Mouse (Mus musculus) liver, embryonic 12.5 days (tissue): ENCODE results near the gene 0610009B22Rik. TPM values are rescaled to one million over a fixed set of nuclear protein-coding genes. Genes with fewer than 3 reads are reported as not detected.
"Not testable (repeated sequence)": the region's sequence is repeated elsewhere in the genome, so short reads cannot be mapped to it uniquely, and the experiment has no call there.

Experiments used
- ATAC-seq: fragments of 200-750 bp; cut with Nextera tagmentation; 2 replicates; pipeline ENCODE4 v1.8.0; 2017; ENCODE audit warnings: moderate number of reproducible peaks, mild to moderate bottlenecking, moderate library complexity
- H3K27ac ChIP-seq: fragments of 300-500 bp; sonication (generic); 2 replicates; pipeline ENCODE4 v1.5.1; 2016; ENCODE audit warnings: mild to moderate bottlenecking
- H3K27me3 ChIP-seq: fragments of 300-500 bp; sonication (generic); replicated peaks from 2 replicates; pipeline ENCODE4 v1.6.1; 2016; ENCODE audit warnings: mild to moderate bottlenecking, moderate library complexity
- H3K36me3 ChIP-seq: fragments of 300-500 bp; sonication (generic); 2 replicates; pipeline ENCODE4 v1.6.1; 2016; ENCODE audit warnings: mild to moderate bottlenecking, moderate library complexity
- H3K4me1 ChIP-seq: fragments of 300-500 bp; sonication (generic); 2 replicates; pipeline ENCODE4 v1.6.1; 2016
- H3K4me2 ChIP-seq: fragments of 300-500 bp; sonication (generic); 2 replicates; pipeline ENCODE4 v1.6.1; 2016; ENCODE audit warnings: mild to moderate bottlenecking, moderate library complexity
- H3K4me3 ChIP-seq: fragments of 300-500 bp; sonication (generic); 2 replicates; pipeline ENCODE4 v1.5.1; 2016; ENCODE audit warnings: mild to moderate bottlenecking, moderate library complexity
- H3K9ac ChIP-seq: fragments of 300-500 bp; sonication (generic); 2 replicates; pipeline ENCODE4 v1.6.1; 2016; ENCODE audit warnings: mild to moderate bottlenecking, moderate library complexity
- H3K9me3 ChIP-seq: fragments of 300-500 bp; sonication (generic); replicated peaks from 2 replicates; pipeline ENCODE4 v1.6.1; 2016; ENCODE audit warnings: mild to moderate bottlenecking, moderate library complexity
- WGBS: fragments of 180-500 bp; shearing (Covaris S2); methylation state at CpG from one replicate; pipeline ENCODE4 v1.1.7; 2016; ENCODE audit not compliant: insufficient replicate concordance; 5-methylcytosine and 5-hydroxymethylcytosine counted together
- polyA plus RNA-seq: library from polyadenylated mRNA; unstranded; fragments of >200 nt; fragmentation: Nextera tagmentation; extraction: Ambion mirVana; gene quantifications from 2 replicates; pipeline ENCODE4 v1.2.1, GENCODE M21; 2016

0610009B22Rik gene
- polyA plus RNA-seq, 1 experiment from 2014 or later: 50.8 TPM

- 28% methylated on average over 13 of the region's 13 CpGs for WGBS
- Histone ChIP-seq H3K4me2 (peak overlapping the region; percentile 59), H3K9ac (peak overlapping the region; percentile 6; the same call in 1 of the 2 replicates), H3K27me3 (no peaks in the 10 kb centered on the region), H3K9me3 (no peaks in the 10 kb centered on the region), H3K36me3 (peaks cover 9% of the 10 kb centered on the region), H3K27ac (no peak overlapping the region), H3K4me1 (peaks cover 10% of the 10 kb centered on the region; the same call in 1 of the 2 replicates), H3K4me3 (peak overlapping the region; percentile 37)
- no peak for ATAC-seq
Observed at GRCm38 (mm10) chr11:51681324-51681975, 7.2 kb downstream of the 0610009B22Rik start.

GRCm38 (mm10) chr11:51679466-51679865 lies 9.2 kb downstream of the 0610009B22Rik start:
- WGBS: 66% methylated on average over 3 of the region's 3 CpGs

GRCm38 (mm10) chr11:51677737-51678418 lies 10.8 kb downstream of the 0610009B22Rik start:
- Histone ChIP-seq H3K27ac (no peak overlapping the region), H3K4me1 (peaks cover 10% of the 10 kb centered on the region; the same call in 1 of the 2 replicates), H3K4me3 (no peak overlapping the region), H3K27me3 (no peaks in the 10 kb centered on the region), H3K36me3 (no peaks in the 10 kb centered on the region), H3K9me3 (no peaks in the 10 kb centered on the region), H3K4me2 (no peak overlapping the region), H3K9ac (no peak overlapping the region)
- 57% methylated on average over 6 of the region's 6 CpGs for WGBS
- ATAC-seq: no peak

More at GRCm38 (mm10) chr11:51679466-51679865, 9.2 kb downstream of the 0610009B22Rik start:
- peaks cover 10% of the 10 kb centered on the region; the same call in 1 of the 2 replicates for H3K4me1 ChIP-seq
- no peaks in the 10 kb centered on the region for H3K9me3 ChIP-seq
- no peaks in the 10 kb centered on the region for H3K36me3 ChIP-seq
- no peak overlapping the region for H3K4me3 ChIP-seq
- H3K9ac ChIP-seq: no peak overlapping the region
- no peaks in the 10 kb centered on the region for H3K27me3 ChIP-seq
- no peak overlapping the region for H3K4me2 ChIP-seq
- no peak overlapping the region for H3K27ac ChIP-seq
- ATAC-seq: no peak

GRCm38 (mm10) chr11:51675386-51675785 lies 13.3 kb downstream of the 0610009B22Rik start:
- 58% methylated on average over 5 of the region's 5 CpGs for WGBS
- no peak overlapping the region for H3K27ac ChIP-seq
- H3K27me3 ChIP-seq: no peaks in the 10 kb centered on the region
- H3K9me3 ChIP-seq: no peaks in the 10 kb centered on the region
- ATAC-seq: no peak
- H3K4me1 ChIP-seq: no peaks in the 10 kb centered on the region
- no peak overlapping the region for H3K4me2 ChIP-seq
- H3K4me3 ChIP-seq: no peak overlapping the region
- H3K9ac ChIP-seq: no peak overlapping the region
- no peaks in the 10 kb centered on the region for H3K36me3 ChIP-seq

DNA sequence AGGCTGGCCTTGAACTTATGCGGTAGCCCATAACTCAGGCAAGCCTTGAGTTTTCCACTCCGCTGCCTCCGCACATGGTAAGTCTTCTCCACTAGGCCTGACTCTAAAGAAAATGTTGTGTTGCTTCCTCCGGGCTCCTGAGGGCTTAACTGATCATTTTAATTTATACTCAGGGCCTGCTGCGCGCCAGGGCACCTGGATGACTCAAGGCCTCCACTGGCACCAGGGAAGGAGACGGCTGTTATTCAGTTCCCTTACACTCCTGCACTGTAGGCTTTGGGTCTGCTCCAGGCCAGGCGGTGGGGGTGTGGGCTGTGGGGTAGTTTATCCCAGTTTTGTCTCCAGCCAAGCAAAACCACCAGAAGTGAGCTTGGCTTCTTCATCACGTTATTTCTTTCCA lies 15.4 kb downstream of the 0610009B22Rik start:
- H3K4me3 ChIP-seq: no peak overlapping the region
- no peak overlapping the region for H3K4me2 ChIP-seq
- no peaks in the 10 kb centered on the region for H3K4me1 ChIP-seq
- H3K27ac ChIP-seq: no peak overlapping the region
- ATAC-seq: no peak
- H3K9ac ChIP-seq: no peak overlapping the region
- H3K36me3 ChIP-seq: no peaks in the 10 kb centered on the region
- no peaks in the 10 kb centered on the region for H3K9me3 ChIP-seq
- H3K27me3 ChIP-seq: no peaks in the 10 kb centered on the region
- WGBS: 74% methylated on average over 9 of the region's 9 CpGs

DNA sequence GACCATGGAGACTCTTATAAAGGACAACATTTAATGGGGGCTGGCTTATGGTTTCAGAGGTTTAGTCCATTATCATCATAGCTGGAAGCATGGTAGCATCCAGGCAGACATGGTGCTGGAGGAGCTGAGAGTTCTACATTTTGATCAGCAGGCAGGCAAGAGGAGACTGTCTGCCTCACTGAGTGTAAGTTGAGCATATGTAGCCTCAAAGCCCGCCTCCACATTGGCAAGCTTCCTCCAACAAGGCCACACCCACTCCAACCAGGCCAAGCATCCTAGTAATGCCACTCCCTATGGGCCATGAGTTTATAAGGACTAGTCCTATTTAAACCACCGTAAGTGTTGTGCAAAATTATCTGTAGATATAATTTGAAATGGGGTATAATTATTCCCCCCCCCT lies 17.3 kb downstream of the 0610009B22Rik start:
- WGBS: 68% methylated on average over 2 of the region's 2 CpGs
- Histone ChIP-seq H3K9ac (no peak overlapping the region), H3K4me3 (no peak overlapping the region), H3K36me3 (no peaks in the 10 kb centered on the region), H3K27me3 (no peaks in the 10 kb centered on the region), H3K4me1 (no peaks in the 10 kb centered on the region), H3K9me3 (no peaks in the 10 kb centered on the region), H3K27ac (no peak overlapping the region), H3K4me2 (no peak overlapping the region)
- ATAC-seq: no peak

DNA sequence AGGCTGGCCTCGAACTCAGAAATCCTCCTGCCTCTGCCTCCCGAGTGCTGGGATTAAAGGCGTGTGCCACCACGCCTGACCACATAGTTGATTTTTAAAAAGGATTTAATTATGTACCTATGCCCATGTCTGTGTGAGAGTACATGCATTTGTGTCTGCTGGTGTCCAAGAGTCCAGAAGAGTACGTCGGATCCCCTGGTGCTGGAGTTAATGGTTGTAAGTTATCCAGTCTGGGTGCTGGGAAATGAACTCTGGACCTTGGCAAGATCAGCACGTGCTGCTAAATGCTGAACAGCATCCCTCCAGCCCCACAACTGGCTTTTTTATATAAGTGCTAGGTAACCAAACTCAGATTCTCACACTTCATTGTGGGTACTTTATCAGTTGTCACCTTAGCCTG lies 17.8 kb downstream of the 0610009B22Rik start:
- H3K27ac ChIP-seq: no peak overlapping the region

GRCm38 (mm10) chr11:51664747-51665146 lies 23.9 kb downstream of the 0610009B22Rik start:
- 77% methylated on average over 7 of the region's 7 CpGs for whole genome bisulfite sequencing
- not testable (repeated sequence) for ATAC-seq, H3K4me2 ChIP-seq, H3K9ac ChIP-seq, H3K4me1 ChIP-seq, H3K4me3 ChIP-seq, H3K27me3 ChIP-seq, H3K9me3 ChIP-seq, H3K36me3 ChIP-seq, H3K27ac ChIP-seq

More for the DNA sequence above, 17.8 kb downstream of the 0610009B22Rik start:
- no peaks in the 10 kb centered on the region for H3K9me3 ChIP-seq
- ATAC-seq: no peak
- H3K27me3 ChIP-seq: no peaks in the 10 kb centered on the region
- no peaks in the 10 kb centered on the region for H3K36me3 ChIP-seq
- no peaks in the 10 kb centered on the region for H3K4me1 ChIP-seq
- no peak overlapping the region for H3K4me3 ChIP-seq
- 79% methylated on average over 7 of the region's 7 CpGs for WGBS
- no peak overlapping the region for H3K9ac ChIP-seq
- H3K4me2 ChIP-seq: no peak overlapping the region

GRCm38 (mm10) chr11:51662632-51663031 lies 26.0 kb downstream of the 0610009B22Rik start:
- 79% methylated on average over 7 of the region's 7 CpGs for WGBS
- H3K36me3 ChIP-seq: no peaks in the 10 kb centered on the region
- no peaks in the 10 kb centered on the region for H3K9me3 ChIP-seq
- H3K4me3 ChIP-seq: no peak overlapping the region
- no peak overlapping the region for H3K27ac ChIP-seq
- H3K4me2 ChIP-seq: no peak overlapping the region
- no peaks in the 10 kb centered on the region for H3K27me3 ChIP-seq
- H3K4me1 ChIP-seq: peaks cover 7% of the 10 kb centered on the region; the same call in 1 of the 2 replicates
- no peak for ATAC-seq
- H3K9ac ChIP-seq: no peak overlapping the region

DNA sequence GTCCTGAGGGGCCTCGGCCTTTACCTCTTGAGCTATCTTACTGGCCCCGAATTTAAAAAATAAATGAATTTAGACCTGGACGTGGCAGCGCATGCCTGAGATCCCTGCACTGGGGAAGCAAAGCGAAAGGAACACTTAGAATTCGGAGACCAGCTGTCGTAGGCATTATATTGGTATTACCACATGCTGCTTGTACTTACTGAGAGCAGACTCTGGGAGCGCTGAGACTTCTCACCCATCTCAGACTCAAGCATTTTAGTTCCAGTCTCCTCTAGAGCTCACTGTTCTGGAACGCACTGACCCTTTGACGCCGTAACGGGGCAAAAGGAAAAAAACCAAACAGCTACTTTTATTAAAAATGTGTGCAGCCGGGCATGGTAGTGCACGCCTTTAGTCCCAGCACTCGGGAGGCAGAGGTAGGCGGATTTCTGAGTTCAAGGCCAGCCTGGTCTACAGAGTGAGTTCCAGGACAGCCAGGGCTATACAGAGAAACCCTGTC lies 26.8 kb downstream of the 0610009B22Rik start:
- Histone ChIP-seq H3K27me3 (no peaks in the 10 kb centered on the region), H3K27ac (no peak overlapping the region), H3K4me2 (no peak overlapping the region), H3K9ac (no peak overlapping the region), H3K9me3 (no peaks in the 10 kb centered on the region), H3K36me3 (no peaks in the 10 kb centered on the region), H3K4me1 (peaks cover 7% of the 10 kb centered on the region; the same call in 1 of the 2 replicates), H3K4me3 (no peak overlapping the region)
- WGBS: 75% methylated on average over 16 of the region's 16 CpGs
- no peak for ATAC-seq

- ATAC-seq: no peak
- Histone ChIP-seq H3K36me3 (no peaks in the 10 kb centered on the region), H3K9ac (no peak overlapping the region), H3K9me3 (no peaks in the 10 kb centered on the region), H3K4me1 (peaks cover 7% of the 10 kb centered on the region; the same call in 1 of the 2 replicates), H3K4me3 (no peak overlapping the region), H3K27ac (no peak overlapping the region), H3K4me2 (no peak overlapping the region), H3K27me3 (peaks cover 7% of the 10 kb centered on the region; the same call in 1 of the 2 replicates)
- WGBS: 56% methylated on average over 6 of the region's 6 CpGs
Observed at GRCm38 (mm10) chr11:51658705-51659104, 30.0 kb downstream of the 0610009B22Rik start.

- ATAC-seq: no peak
- Histone ChIP-seq H3K9me3 (no peaks in the 10 kb centered on the region), H3K27me3 (peaks cover 10% of the 10 kb centered on the region; the same call in 1 of the 2 replicates), H3K4me1 (peaks cover 7% of the 10 kb centered on the region; the same call in 1 of the 2 replicates), H3K4me3 (no peak overlapping the region), H3K9ac (no peak overlapping the region), H3K36me3 (no peaks in the 10 kb centered on the region), H3K4me2 (no peak overlapping the region), H3K27ac (no peak overlapping the region)
- WGBS: 46% methylated on average over 7 of the region's 7 CpGs
Observed at GRCm38 (mm10) chr11:51658291-51658690, 30.4 kb downstream of the 0610009B22Rik start.
